ENCODE assay signal across 8 mouse cellular contexts in genomic region chr12:12622712-12623292, GRCm38 (mm10).
DNase-seq lines count a peak whose midpoint lies in the region; ATAC-seq lines count a peak whose summit lies in the region.

No protein-coding gene starts in this region.

- H3K4me1 ChIP-seq in megakaryocyte, embryonic 14.5 days: peaks cover 95% of the 10 kb centered on the region
- H3K4me1 ChIP-seq in embryonic facial prominence, embryonic 12.5 days: peaks cover 12% of the 10 kb centered on the region
- peaks cover 4% of the 10 kb centered on the region; the same call in 1 of the 2 replicates for H3K4me1 ChIP-seq in kidney, embryonic 15.5 days
- H3K4me1 ChIP-seq in limb, embryonic 13.5 days: peaks cover 16% of the 10 kb centered on the region
- H3K4me1 ChIP-seq in stomach, embryonic 16.5 days (ENCODE audit: control insufficient read depth, insufficient read depth, low read length): no peaks in the 10 kb centered on the region; the same call in 1 of the 2 replicates

- no peak overlapping the region for H3K9ac ChIP-seq in embryonic facial prominence, embryonic 12.5 days
- H3K9ac ChIP-seq in kidney, embryonic 15.5 days: no peak overlapping the region
- H3K9ac ChIP-seq in limb, embryonic 13.5 days: no peak overlapping the region
- no peak overlapping the region for H3K9ac ChIP-seq in stomach, embryonic 16.5 days (ENCODE audit: low read length)

- H3K9me3 ChIP-seq in megakaryocyte, embryonic 14.5 days: peaks cover 1% of the 10 kb centered on the region; the same call in 1 of the 2 replicates
- H3K9me3 ChIP-seq in embryonic facial prominence, embryonic 12.5 days: no peaks in the 10 kb centered on the region
- no peaks in the 10 kb centered on the region for H3K9me3 ChIP-seq in kidney, embryonic 15.5 days (replicated peaks)
- H3K9me3 ChIP-seq in limb, embryonic 13.5 days: no peaks in the 10 kb centered on the region
- H3K9me3 ChIP-seq in stomach, embryonic 16.5 days (replicated peaks; ENCODE audit: control insufficient read depth, low read length): no peaks in the 10 kb centered on the region

- DNase-seq in heart, adult 8-10 months (ENCODE audit: low spot score): peak; percentile 56
- peak; percentile 29 for DNase-seq in naive thymus-derived CD4-positive, alpha-beta T cell, adult 2 months (ENCODE audit: low read depth)

- H3K4me2 ChIP-seq in embryonic facial prominence, embryonic 12.5 days (replicated peaks): no peak overlapping the region
- no peak overlapping the region for H3K4me2 ChIP-seq in kidney, embryonic 15.5 days
- no peak overlapping the region for H3K4me2 ChIP-seq in limb, embryonic 13.5 days (replicated peaks)
- H3K4me2 ChIP-seq in stomach, embryonic 16.5 days (ENCODE audit: low read depth, low read length): no peak overlapping the region

- no peak for ATAC-seq in megakaryocyte, adult 5-6 weeks (ENCODE audit: poor library complexity, severe bottlenecking)
- ATAC-seq in embryonic facial prominence, embryonic 12.5 days (ENCODE audit: insufficient number of reproducible peaks, insufficient read depth, low FRiP score, low TSS enrichment): peak; percentile 62
- peak; percentile 82 for ATAC-seq in kidney, embryonic 15.5 days (replicated peaks; ENCODE audit: low FRiP score)
- peak; percentile 73 for ATAC-seq in limb, embryonic 13.5 days (ENCODE audit: low FRiP score, low read depth)
- ATAC-seq in stomach, embryonic 16.5 days (ENCODE audit: insufficient read depth, low FRiP score): peak; percentile 67; the same call in 1 of the 2 replicates

- peaks cover 2% of the 10 kb centered on the region for H3K36me3 ChIP-seq in megakaryocyte, embryonic 14.5 days (replicated peaks; ENCODE audit: low read length)
- H3K36me3 ChIP-seq in embryonic facial prominence, embryonic 12.5 days: no peaks in the 10 kb centered on the region
- no peaks in the 10 kb centered on the region for H3K36me3 ChIP-seq in kidney, embryonic 15.5 days
- H3K36me3 ChIP-seq in limb, embryonic 13.5 days: no peaks in the 10 kb centered on the region
- H3K36me3 ChIP-seq in stomach, embryonic 16.5 days (ENCODE audit: control insufficient read depth, insufficient read depth, low read length): no peaks in the 10 kb centered on the region

- H3K27ac ChIP-seq in embryonic facial prominence, embryonic 12.5 days: no peak overlapping the region
- H3K27ac ChIP-seq in kidney, embryonic 15.5 days: no peak overlapping the region
- H3K27ac ChIP-seq in limb, embryonic 13.5 days: no peak overlapping the region
- no peak overlapping the region for H3K27ac ChIP-seq in stomach, embryonic 16.5 days (ENCODE audit: low read length)

- peak overlapping the region; percentile 64 for H3K4me3 ChIP-seq in megakaryocyte, embryonic 14.5 days (replicated peaks)
- no peak overlapping the region for H3K4me3 ChIP-seq in embryonic facial prominence, embryonic 12.5 days
- H3K4me3 ChIP-seq in kidney, embryonic 15.5 days (replicated peaks): no peak overlapping the region
- no peak overlapping the region for H3K4me3 ChIP-seq in limb, embryonic 13.5 days
- H3K4me3 ChIP-seq in stomach, embryonic 16.5 days (replicated peaks; ENCODE audit: low read length): no peak overlapping the region

- no peaks in the 10 kb centered on the region for H3K27me3 ChIP-seq in megakaryocyte, embryonic 14.5 days (replicated peaks)
- H3K27me3 ChIP-seq in embryonic facial prominence, embryonic 12.5 days: no peaks in the 10 kb centered on the region
- no peaks in the 10 kb centered on the region for H3K27me3 ChIP-seq in kidney, embryonic 15.5 days
- no peaks in the 10 kb centered on the region for H3K27me3 ChIP-seq in limb, embryonic 13.5 days
- no peaks in the 10 kb centered on the region for H3K27me3 ChIP-seq in stomach, embryonic 16.5 days (ENCODE audit: control insufficient read depth, insufficient read depth, low read length)

- WGBS in embryonic facial prominence, embryonic 12.5 days: 23% methylated on average over 5 of the region's 5 CpGs
- WGBS in kidney, embryonic 15.5 days: 24% methylated on average over 5 of the region's 5 CpGs
- WGBS in limb, embryonic 13.5 days: 28% methylated on average over 5 of the region's 5 CpGs
- 25% methylated on average over 5 of the region's 5 CpGs for WGBS in stomach, embryonic 16.5 days
